Mouse (Mus musculus) forebrain, postnatal 0 days (tissue): ENCODE data around the gene Dmap1. TPM values are rescaled to one million over a fixed set of nuclear protein-coding genes. Genes with fewer than 3 reads are reported as not detected.

Experiments used
- ATAC-seq: fragments of 200-750 bp; cut with Nextera tagmentation; 2 replicates; pipeline ENCODE4 v1.8.0; 2017; ENCODE audit warnings: mild to moderate bottlenecking, moderate library complexity
- DNase-seq: peaks from one replicate; pipeline ENCODE4 v3.0.0-alpha.2; 2015
- H3K27ac ChIP-seq: fragments of 300-500 bp; sonication (generic); 2 replicates; pipeline ENCODE4 v1.5.1; 2014; ENCODE audit warnings: low read depth, mild to moderate bottlenecking, antibody characterized with exemption, low read length, moderate library complexity, mixed read lengths
- H3K27me3 ChIP-seq: fragments of 300-500 bp; sonication (generic); 2 replicates; pipeline ENCODE4 v1.6.1; 2014; ENCODE audit warnings: mild to moderate bottlenecking, low read length, mixed read lengths; ENCODE audit not compliant: insufficient read depth
- H3K36me3 ChIP-seq: fragments of 300-500 bp; sonication (generic); 2 replicates; pipeline ENCODE4 v1.6.1; 2014; ENCODE audit warnings: mild to moderate bottlenecking, moderate library complexity; ENCODE audit not compliant: insufficient read depth
- H3K4me1 ChIP-seq: fragments of 300-500 bp; sonication (generic); 2 replicates; pipeline ENCODE4 v1.6.1; 2014; ENCODE audit warnings: antibody characterized with exemption; ENCODE audit not compliant: insufficient read depth
- H3K4me2 ChIP-seq: fragments of 300-500 bp; sonication (generic); 2 replicates; pipeline ENCODE4 v1.6.1; 2014; ENCODE audit warnings: low read depth, mild to moderate bottlenecking, moderate library complexity
- H3K4me3 ChIP-seq: fragments of 300-500 bp; sonication (generic); 2 replicates; pipeline ENCODE4 v1.5.1; 2014; ENCODE audit warnings: low read depth, low read length, mixed read lengths
- H3K9ac ChIP-seq: fragments of 300-500 bp; sonication (generic); 2 replicates; pipeline ENCODE4 v1.6.1; 2014; ENCODE audit warnings: mild to moderate bottlenecking
- H3K9me3 ChIP-seq: fragments of 300-500 bp; sonication (generic); 2 replicates; pipeline ENCODE4 v1.6.1; 2016; ENCODE audit warnings: low read length
- CTCF ChIP-seq: sonication (generic); IDR thresholded peaks from 2 replicates; pipeline ENCODE4 v1.5.1; 2016; ENCODE audit warnings: antibody characterized with exemption, control low read depth, low read depth
- WGBS: fragments of 180-500 bp; shearing (Covaris S2); extraction: QIAGEN DNeasy Blood & Tissue Kit; methylation state at CpG from one replicate; pipeline ENCODE4 v1.1.7; 2014; 5-methylcytosine and 5-hydroxymethylcytosine counted together
- polyA plus RNA-seq: library from polyadenylated mRNA; unstranded; fragments of >200 nt; fragmentation: Nextera tagmentation; extraction: Ambion mirVana; gene quantifications from 2 replicates; pipeline ENCODE4 v1.2.1, GENCODE M21; 2015
- total RNA-seq: library from RNA; depleted of rRNA; stranded (reverse); fragments of >200 nt; gene quantifications from 2 replicates; pipeline ENCODE4 v1.2.3, GENCODE M21; 2014

Gene Dmap1
- total and polyA plus RNA-seq, 2 experiments from 2014 or later = 75.0 to 84.7 TPM

DNA sequence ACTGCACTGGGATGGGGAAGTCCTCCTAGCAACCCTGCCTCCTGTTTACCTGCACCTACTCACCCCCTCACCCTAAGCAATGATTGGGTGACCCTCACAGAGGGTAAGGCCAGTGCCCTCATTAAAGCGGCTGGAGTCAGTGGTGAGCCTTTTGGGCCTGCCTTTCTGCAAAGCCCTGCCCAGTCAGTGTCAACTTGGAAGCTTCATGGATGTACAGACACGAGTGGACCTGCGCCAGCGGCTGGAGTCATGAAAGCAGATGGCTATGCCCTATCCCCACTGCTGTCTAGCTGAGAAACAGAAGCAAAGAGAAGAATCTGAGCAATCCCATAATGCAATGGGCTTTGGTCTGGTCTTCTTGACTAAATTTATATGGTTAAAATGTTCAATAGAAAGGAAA, 4.3 kb upstream of the Dmap1 start:
- WGBS = 84% methylated on average over 4 of the region's 4 CpGs
- no peak for DNase-seq
- no peaks in the 10 kb centered on the region for H3K27me3 ChIP-seq
- H3K4me3 ChIP-seq = no peak overlapping the region
- no peaks in the 10 kb centered on the region for H3K9me3 ChIP-seq
- ATAC-seq = no peak
- H3K9ac ChIP-seq = no peak overlapping the region
- H3K4me1 ChIP-seq = no peaks in the 10 kb centered on the region
- no peaks in the 10 kb centered on the region for H3K36me3 ChIP-seq
- TF ChIP-seq CTCF = no peak
- no peak overlapping the region for H3K27ac ChIP-seq
- H3K4me2 ChIP-seq = no peak overlapping the region

DNA sequence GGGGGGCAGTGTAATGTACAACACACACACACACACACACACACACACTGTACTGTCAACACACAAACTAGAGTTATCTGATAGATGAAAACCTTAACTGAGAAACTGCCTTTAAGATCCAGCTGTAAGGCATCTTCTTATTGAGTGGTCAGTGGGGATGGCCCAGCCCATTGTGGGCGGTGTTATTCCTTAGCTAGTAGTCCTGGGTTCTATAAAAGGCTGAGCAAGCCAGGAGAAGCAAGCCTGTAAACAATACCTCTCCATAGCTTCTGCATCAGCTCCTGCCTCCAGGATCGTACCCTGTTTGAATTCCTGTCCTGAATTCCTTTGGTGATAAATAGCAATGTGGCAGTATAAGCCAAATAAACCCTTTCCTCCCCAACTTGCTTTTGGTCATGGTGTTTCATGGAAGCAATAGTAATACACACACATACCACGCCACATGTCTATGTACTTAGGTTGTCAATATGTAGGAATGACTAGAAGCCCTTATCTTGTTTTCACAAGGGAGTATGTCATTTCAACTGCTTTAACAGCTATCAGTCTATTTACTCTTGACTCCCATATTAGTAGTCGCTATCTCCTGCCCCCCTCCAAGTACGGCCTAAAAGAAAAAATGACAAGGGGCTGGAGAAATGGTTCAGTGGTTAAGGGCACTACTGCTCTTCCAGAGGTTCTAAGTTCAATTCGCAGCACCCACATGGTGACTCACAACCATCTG, 1.1 kb upstream of the Dmap1 start:
- no peak overlapping the region for H3K4me3 ChIP-seq
- WGBS = 84% methylated on average over 6 of the region's 6 CpGs
- no peaks in the 10 kb centered on the region for H3K9me3 ChIP-seq
- no peaks in the 10 kb centered on the region for H3K27me3 ChIP-seq
- H3K27ac ChIP-seq = no peak overlapping the region
- peak overlapping the region; percentile 94 for H3K4me2 ChIP-seq
- DNase-seq = no peak
- H3K4me1 ChIP-seq = no peaks in the 10 kb centered on the region
- TF ChIP-seq CTCF = no peak
- H3K36me3 ChIP-seq = peaks cover 26% of the 10 kb centered on the region
- ATAC-seq = no peak
- H3K9ac ChIP-seq = no peak overlapping the region

DNA sequence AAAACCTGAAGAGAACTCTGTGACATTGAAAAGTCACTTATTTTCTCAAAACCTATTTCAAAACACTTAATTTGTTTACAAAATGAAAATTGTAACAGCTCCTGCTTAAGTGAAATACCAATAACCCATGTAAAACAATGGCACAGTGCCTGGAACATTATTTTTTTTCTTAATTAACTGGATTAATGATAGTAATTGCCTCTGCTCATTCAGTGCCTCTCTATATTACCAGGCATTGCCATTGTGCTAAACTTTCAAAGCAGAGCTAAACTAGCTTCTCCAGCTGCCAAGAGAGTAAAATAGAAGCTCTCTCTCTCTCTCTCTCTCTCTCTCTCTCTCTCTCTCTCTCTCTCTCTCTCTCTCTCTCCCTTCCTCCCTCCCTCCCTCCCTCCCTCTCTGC, 390 bp upstream of the Dmap1 start:
- H3K27me3 ChIP-seq = no peaks in the 10 kb centered on the region
- DNase-seq (no peak), ATAC-seq (peak; percentile 34; the same call in 1 of the 2 replicates)
- H3K27ac ChIP-seq = no peak overlapping the region; the same call in 1 of the 2 replicates
- peak overlapping the region; percentile 96 for H3K4me3 ChIP-seq
- no peaks in the 10 kb centered on the region for H3K9me3 ChIP-seq
- H3K36me3 ChIP-seq = peaks cover 32% of the 10 kb centered on the region
- TF ChIP-seq CTCF = no peak
- H3K9ac ChIP-seq = peak overlapping the region; percentile 85
- no peaks in the 10 kb centered on the region for H3K4me1 ChIP-seq
- peak overlapping the region; percentile 94 for H3K4me2 ChIP-seq

DNA sequence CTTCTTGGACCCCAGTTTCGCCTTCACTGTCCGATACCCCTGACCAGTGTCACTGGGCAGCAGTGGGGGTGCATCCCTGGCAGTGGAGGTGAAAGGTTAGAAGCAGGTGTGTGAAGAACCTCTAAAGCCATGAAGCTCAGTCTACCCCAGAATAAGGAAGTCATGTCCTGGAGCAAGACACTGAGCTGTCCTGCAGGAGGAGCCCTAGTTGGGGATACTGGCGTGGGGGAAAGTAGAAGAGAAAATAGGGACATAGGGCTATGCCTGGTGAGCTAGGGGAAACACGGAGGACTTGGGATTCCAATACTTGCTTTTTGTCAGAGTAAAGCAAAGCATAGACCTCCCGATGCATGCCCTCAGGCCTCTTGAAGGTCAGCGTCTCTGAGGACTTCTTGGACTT, 1.1 kb downstream of the Dmap1 start:
- no peaks in the 10 kb centered on the region for H3K9me3 ChIP-seq
- DNase-seq (no peak), ATAC-seq (no peak)
- H3K4me1 ChIP-seq = no peaks in the 10 kb centered on the region
- no peak overlapping the region for H3K9ac ChIP-seq
- no peaks in the 10 kb centered on the region for H3K27me3 ChIP-seq
- no peak overlapping the region for H3K4me3 ChIP-seq
- peaks cover 46% of the 10 kb centered on the region for H3K36me3 ChIP-seq
- TF ChIP-seq CTCF = no peak
- H3K4me2 ChIP-seq = peak overlapping the region; percentile 94; the same call in 1 of the 2 replicates
- 81% methylated on average over 6 of the region's 6 CpGs for WGBS
- no peak overlapping the region for H3K27ac ChIP-seq

DNA sequence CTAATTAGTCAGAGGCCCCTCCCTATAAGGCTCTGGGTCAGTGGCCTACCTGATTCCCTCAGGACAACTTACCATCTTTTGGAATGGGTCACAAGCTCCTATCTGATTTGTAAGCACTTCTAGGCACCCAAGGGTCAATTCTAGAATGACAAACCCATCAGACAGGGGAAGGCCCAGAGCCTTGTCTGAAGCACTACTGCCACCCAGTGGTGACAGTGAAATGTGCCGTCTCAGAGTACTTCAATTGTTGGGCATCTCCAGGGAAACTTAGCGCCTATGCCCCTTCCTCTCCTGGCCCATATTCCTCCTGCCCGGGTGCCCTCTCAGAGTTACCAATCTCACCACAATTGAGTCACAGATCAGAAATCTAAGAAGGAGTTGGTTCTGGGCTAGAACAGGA, 5.2 kb downstream of the Dmap1 start:
- ATAC-seq (peak; percentile 71), DNase-seq (peak; percentile 89)
- no peak overlapping the region for H3K9ac ChIP-seq
- H3K27ac ChIP-seq = no peak overlapping the region
- H3K4me3 ChIP-seq = no peak overlapping the region
- WGBS = 7% methylated on average over 3 of the region's 3 CpGs
- H3K27me3 ChIP-seq = no peaks in the 10 kb centered on the region
- peak; percentile 95 for TF ChIP-seq CTCF
- H3K4me1 ChIP-seq = no peaks in the 10 kb centered on the region
- no peaks in the 10 kb centered on the region for H3K9me3 ChIP-seq
- H3K36me3 ChIP-seq = peaks cover 77% of the 10 kb centered on the region
- no peak overlapping the region for H3K4me2 ChIP-seq

DNA sequence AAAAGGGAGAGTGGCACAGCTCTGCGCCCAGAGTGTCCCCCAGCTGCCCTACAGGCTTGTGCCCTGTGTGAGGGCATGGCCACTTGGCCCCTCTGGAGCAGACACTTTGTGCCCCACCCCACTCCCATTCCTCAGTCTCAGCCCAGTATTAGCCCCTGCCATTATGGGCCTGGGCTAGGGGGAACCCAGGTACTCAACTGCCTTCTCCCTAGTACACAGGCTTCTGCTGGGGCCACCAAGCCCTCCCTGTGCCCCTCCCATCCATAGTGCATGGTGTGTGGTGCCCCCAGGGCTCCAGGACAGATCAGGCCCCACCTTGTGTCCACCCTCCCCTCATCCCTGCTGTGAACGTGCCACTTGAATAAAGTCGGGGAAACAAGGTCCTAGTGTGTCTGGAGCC, 8.2 kb downstream of the Dmap1 start:
- Histone ChIP-seq H3K4me1 (no peaks in the 10 kb centered on the region), H3K4me3 (no peak overlapping the region), H3K9me3 (no peaks in the 10 kb centered on the region), H3K27ac (no peak overlapping the region), H3K4me2 (no peak overlapping the region), H3K27me3 (no peaks in the 10 kb centered on the region), H3K9ac (no peak overlapping the region), H3K36me3 (peaks cover 61% of the 10 kb centered on the region)
- DNase-seq (no peak), ATAC-seq (no peak)
- WGBS = 77% methylated on average over 2 of the region's 3 CpGs
- TF ChIP-seq CTCF = no peak

DNA sequence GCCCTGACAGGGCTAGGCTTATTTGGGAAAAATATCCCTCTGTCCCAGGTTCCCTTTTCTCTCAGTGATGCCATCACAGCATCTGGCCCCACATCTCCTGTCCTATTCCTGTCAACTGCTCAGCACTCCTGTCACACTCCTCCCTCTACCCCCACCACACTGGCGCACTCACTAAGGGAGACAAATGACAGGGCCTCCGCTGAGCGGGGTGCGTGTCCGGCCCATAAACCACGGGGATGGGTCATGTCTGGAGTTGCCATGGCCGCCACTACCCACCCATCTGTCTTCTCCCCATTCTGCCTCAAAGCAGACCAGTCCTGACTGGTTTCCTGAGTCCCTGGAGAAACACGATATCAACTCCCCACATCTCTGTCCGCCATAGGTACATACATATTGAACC, 10.0 kb downstream of the Dmap1 start:
- DNase-seq (no peak), ATAC-seq (peak; percentile 15; the same call in 1 of the 2 replicates)
- Histone ChIP-seq H3K36me3 (peaks cover 44% of the 10 kb centered on the region), H3K4me1 (no peaks in the 10 kb centered on the region), H3K27ac (no peak overlapping the region), H3K9ac (no peak overlapping the region), H3K9me3 (no peaks in the 10 kb centered on the region), H3K4me2 (no peak overlapping the region), H3K4me3 (no peak overlapping the region), H3K27me3 (no peaks in the 10 kb centered on the region)
- WGBS = 79% methylated on average over 9 of the region's 9 CpGs
- no peak for TF ChIP-seq CTCF
